Mouse (Mus musculus): ENCODE measurements around the gene 1810010H24Rik. TPM values are rescaled to one million over a fixed set of nuclear protein-coding genes. Genes with fewer than 3 reads are reported as not detected.
"Not testable (repeated sequence)": the region's sequence is repeated elsewhere in the genome, so short reads cannot be mapped to it uniquely, and the experiment has no call there.

1810010H24Rik gene
- polyA plus RNA-seq, 1 experiment from 2014 or later, result 4.5 TPM

DNA sequence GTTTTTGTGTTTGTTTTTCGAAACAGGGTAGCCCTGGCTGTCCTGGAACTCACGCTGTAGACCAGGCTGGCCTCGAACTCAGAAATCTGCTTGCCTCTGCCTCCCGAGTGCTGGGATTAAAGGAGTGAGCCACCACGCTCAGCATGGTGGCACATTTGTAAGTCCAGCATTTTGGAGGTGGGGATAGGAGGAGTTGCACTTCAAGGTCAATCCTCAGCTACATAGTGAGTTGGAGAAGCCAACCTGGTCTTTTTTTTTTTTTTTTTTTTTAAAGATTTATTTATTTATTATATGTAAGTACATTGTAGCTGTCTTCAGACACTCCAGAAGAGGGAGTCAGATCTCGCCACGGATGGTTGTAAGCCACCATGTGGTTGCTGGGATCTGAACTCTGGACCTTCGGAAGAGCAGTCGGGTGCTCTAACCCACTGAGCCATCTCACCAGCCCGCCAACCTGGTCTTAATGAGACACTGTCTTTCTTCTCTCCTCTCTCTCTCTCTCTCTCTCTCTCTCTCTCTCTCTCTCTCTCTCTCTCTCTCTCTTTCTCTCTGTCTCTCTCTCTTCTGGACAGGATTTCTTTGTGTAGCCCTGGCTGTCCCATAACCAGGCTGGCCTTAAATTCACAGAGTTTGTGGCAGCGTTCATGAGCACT, 9.8 kb upstream of the 1810010H24Rik start:
- H3K27me3 ChIP-seq; H3K4me2 ChIP-seq (replicated peaks); H3K27ac ChIP-seq; H3K36me3 ChIP-seq; H3K4me3 ChIP-seq; H3K9me3 ChIP-seq (replicated peaks); H3K9ac ChIP-seq; H3K4me1 ChIP-seq; ATAC-seq (ENCODE audit: low FRiP score): not testable (repeated sequence)
- WGBS, result 75% methylated on average over 11 of the region's 11 CpGs

GRCm38 (mm10) chr11:107016893-107017292, 8.6 kb upstream of the 1810010H24Rik start:
- 57% methylated on average over 1 of the region's 1 CpGs for WGBS
- Histone ChIP-seq H3K4me2 (replicated peaks) (no peak overlapping the region), H3K9ac (no peak overlapping the region)

GRCm38 (mm10) chr11:107017339-107017886, 8.1 kb upstream of the 1810010H24Rik start:
- Histone ChIP-seq H3K4me3 (no peak overlapping the region), H3K27ac (no peak overlapping the region), H3K9me3 (replicated peaks) (0 out of 2 replicates have a peak, but pooled peaks cover 3% of the 10 kb centered on the region), H3K9ac (no peak overlapping the region), H3K4me2 (replicated peaks) (no peak overlapping the region), H3K27me3 (no peaks in the 10 kb centered on the region), H3K4me1 (no peaks in the 10 kb centered on the region), H3K36me3 (no peaks in the 10 kb centered on the region)
- WGBS, result 58% methylated on average over 6 of the region's 6 CpGs
- no peak for ATAC-seq (ENCODE audit: low FRiP score)

More at GRCm38 (mm10) chr11:107016893-107017292, 8.6 kb upstream of the 1810010H24Rik start:
- Histone ChIP-seq H3K27me3 (no peaks in the 10 kb centered on the region), H3K36me3 (no peaks in the 10 kb centered on the region), H3K9me3 (replicated peaks) (0 out of 2 replicates have a peak, but pooled peaks cover 3% of the 10 kb centered on the region), H3K4me1 (peaks cover under 1% of the 10 kb centered on the region; the same call in 1 of the 2 replicates), H3K27ac (no peak overlapping the region), H3K4me3 (no peak overlapping the region)
- no peak for ATAC-seq (ENCODE audit: low FRiP score)

GRCm38 (mm10) chr11:107018606-107019005, 6.9 kb upstream of the 1810010H24Rik start:
- no peaks in the 10 kb centered on the region for H3K36me3 ChIP-seq
- H3K4me2 ChIP-seq (replicated peaks), result no peak overlapping the region
- no peaks in the 10 kb centered on the region for H3K27me3 ChIP-seq
- H3K4me1 ChIP-seq, result no peaks in the 10 kb centered on the region
- no peak for ATAC-seq (ENCODE audit: low FRiP score)
- no peak overlapping the region for H3K27ac ChIP-seq
- H3K4me3 ChIP-seq, result no peak overlapping the region
- H3K9ac ChIP-seq, result no peak overlapping the region
- 30% methylated on average over 8 of the region's 8 CpGs for WGBS
- 0 out of 2 replicates have a peak, but pooled peaks cover 3% of the 10 kb centered on the region for H3K9me3 ChIP-seq (replicated peaks)

GRCm38 (mm10) chr11:107019318-107019717, 6.2 kb upstream of the 1810010H24Rik start:
- ATAC-seq (ENCODE audit: low FRiP score), result no peak
- WGBS, result 48% methylated on average over 4 of the region's 4 CpGs
- H3K4me2 ChIP-seq (replicated peaks), result no peak overlapping the region

DNA sequence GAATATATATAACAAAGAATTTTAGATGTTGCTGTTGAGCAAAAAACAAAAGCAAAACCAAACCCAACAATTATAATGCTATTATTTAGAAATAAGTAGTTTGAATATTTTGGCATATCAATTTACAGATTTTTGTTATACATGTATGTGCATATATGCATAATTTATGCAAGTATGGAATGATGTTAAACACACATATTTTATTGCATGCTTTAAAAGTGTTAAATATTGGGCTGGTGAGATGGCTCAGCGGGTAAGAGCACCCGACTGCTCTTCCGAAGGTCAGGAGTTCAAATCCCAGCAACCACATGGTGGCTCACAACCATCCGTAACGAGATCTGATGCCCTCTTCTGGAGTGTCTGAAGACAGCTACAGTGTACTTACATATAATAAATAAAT, 5.8 kb upstream of the 1810010H24Rik start:
- not testable (repeated sequence) for ATAC-seq (ENCODE audit: low FRiP score)

More at GRCm38 (mm10) chr11:107019318-107019717, 6.2 kb upstream of the 1810010H24Rik start:
- H3K36me3 ChIP-seq, result no peaks in the 10 kb centered on the region
- no peaks in the 10 kb centered on the region for H3K9me3 ChIP-seq (replicated peaks)
- H3K9ac ChIP-seq, result no peak overlapping the region
- H3K27ac ChIP-seq, result no peak overlapping the region
- no peaks in the 10 kb centered on the region for H3K27me3 ChIP-seq
- H3K4me3 ChIP-seq, result no peak overlapping the region
- peaks cover 5% of the 10 kb centered on the region; the same call in 1 of the 2 replicates for H3K4me1 ChIP-seq

DNA sequence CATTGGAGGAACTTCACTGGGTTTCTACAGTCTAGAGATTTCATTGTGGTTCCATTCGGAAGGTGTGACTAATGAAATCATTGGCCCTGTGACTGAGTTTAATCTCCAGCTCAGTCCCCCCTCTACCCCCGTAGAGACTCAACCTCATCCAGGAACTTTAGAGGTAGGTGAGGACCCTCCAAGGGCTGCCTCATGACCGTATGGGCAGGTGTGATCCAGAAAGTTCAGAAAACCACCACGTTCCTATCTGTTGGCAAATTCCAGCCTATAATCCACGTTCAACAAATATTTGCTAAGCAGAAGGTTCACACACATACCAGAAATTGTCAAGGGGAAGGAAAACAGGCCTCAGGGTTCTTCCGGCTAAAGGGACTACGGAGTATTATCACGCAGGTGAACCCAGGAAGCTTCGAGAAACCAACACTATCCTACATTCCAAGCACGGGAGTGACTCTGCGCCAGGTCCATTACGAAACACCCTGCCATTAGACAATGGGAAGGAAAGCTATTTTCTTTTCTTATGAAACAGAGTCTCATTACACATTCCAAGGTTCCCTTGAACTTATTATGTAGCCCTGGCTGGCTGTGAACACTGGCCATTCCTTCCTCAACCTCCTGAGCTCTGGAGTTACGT, 3.3 kb upstream of the 1810010H24Rik start:
- no peak for ATAC-seq (ENCODE audit: low FRiP score)
- H3K27me3 ChIP-seq, result no peaks in the 10 kb centered on the region
- no peak overlapping the region for H3K4me2 ChIP-seq (replicated peaks)
- no peak overlapping the region for H3K27ac ChIP-seq
- no peak overlapping the region for H3K4me3 ChIP-seq
- no peaks in the 10 kb centered on the region for H3K9me3 ChIP-seq (replicated peaks)
- H3K9ac ChIP-seq, result no peak overlapping the region
- no peaks in the 10 kb centered on the region for H3K36me3 ChIP-seq
- 90% methylated on average over 13 of the region's 13 CpGs for WGBS
- peaks cover 32% of the 10 kb centered on the region for H3K4me1 ChIP-seq

More for the DNA sequence above, 5.8 kb upstream of the 1810010H24Rik start:
- not testable (repeated sequence) for H3K27ac ChIP-seq; H3K36me3 ChIP-seq; H3K27me3 ChIP-seq; H3K4me1 ChIP-seq; H3K9me3 ChIP-seq (replicated peaks); H3K4me2 ChIP-seq (replicated peaks); H3K9ac ChIP-seq; H3K4me3 ChIP-seq
- 88% methylated on average over 5 of the region's 5 CpGs for WGBS

DNA sequence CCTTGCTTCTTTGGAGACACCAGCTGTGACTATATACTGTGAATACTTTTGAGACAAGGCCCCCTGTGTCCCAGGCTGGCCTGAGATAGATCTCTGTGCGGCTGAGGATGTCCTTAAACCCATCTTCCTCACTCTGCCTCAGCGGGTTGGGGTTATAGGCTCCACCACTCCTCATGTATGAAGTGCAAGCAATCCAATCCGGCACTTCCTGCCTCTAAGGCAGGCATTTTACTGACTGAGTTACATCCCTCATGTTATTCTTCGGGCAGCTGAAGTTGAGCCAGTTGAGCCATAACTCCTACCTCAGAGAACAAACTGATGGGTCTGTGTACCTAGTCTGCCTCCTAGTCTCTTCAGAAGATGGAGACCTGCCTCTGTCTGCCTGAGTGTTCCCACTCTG, 1.1 kb upstream of the 1810010H24Rik start:
- 51% methylated on average over 4 of the region's 4 CpGs for WGBS
- Histone ChIP-seq H3K9me3 (replicated peaks) (no peaks in the 10 kb centered on the region), H3K36me3 (no peaks in the 10 kb centered on the region), H3K27ac (no peak overlapping the region), H3K4me3 (peak overlapping the region; percentile 43; the same call in 1 of the 2 replicates), H3K9ac (no peak overlapping the region), H3K4me2 (replicated peaks) (peak overlapping the region; percentile 69), H3K27me3 (no peaks in the 10 kb centered on the region), H3K4me1 (peaks cover 39% of the 10 kb centered on the region)
- no peak for ATAC-seq (ENCODE audit: low FRiP score)

DNA sequence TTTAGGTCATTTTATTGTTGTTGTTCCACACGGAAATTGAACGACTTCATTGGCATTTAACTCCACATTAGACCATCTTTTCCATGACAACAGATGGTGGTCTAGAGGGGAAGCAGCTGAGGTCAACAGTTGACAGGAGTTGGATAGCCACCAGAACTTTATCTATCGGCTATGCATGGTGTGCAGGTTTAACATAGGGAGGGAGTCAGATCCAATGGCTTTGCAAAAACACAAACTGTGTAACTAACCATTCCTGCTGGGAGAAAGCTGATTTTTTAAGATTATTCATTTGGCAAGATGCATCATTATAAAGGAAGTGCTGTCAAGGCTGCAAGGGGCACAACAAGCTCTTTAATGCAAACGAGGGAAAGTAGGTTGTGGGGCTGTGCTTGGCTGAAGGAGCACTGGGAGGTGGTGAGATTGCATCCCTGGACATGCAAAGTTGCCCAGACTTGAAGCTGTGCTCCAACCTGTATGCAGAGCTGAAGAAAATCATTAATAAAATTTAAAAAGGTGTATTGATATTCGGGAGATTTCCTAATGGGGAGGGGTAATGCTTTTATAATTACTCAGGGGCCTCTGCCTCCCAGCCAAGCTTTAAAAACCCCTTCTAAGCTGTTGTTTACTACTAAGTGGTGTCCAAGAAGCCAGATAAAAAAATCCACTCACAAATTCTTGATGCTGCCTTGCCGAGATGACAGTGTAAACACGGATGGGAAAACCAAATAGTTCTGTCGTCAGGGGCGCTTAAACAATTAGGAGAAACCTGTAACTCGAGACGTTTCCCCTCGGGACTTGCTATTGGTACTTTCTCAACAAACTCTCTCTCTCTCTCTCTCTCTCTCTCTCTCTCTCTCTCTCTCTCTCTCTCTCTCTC, 1.3 kb downstream of the 1810010H24Rik start:
- H3K9ac ChIP-seq, result no peak overlapping the region
- no peaks in the 10 kb centered on the region for H3K9me3 ChIP-seq (replicated peaks)
- H3K4me1 ChIP-seq, result peaks cover 42% of the 10 kb centered on the region
- no peaks in the 10 kb centered on the region for H3K27me3 ChIP-seq
- WGBS, result 8% methylated on average over 12 of the region's 12 CpGs
- no peaks in the 10 kb centered on the region for H3K36me3 ChIP-seq
- H3K4me3 ChIP-seq, result peak overlapping the region; percentile 63; the same call in 1 of the 2 replicates
- peak overlapping the region; percentile 69 for H3K4me2 ChIP-seq (replicated peaks)
- H3K27ac ChIP-seq, result no peak overlapping the region; the same call in 1 of the 2 replicates
- ATAC-seq (ENCODE audit: low FRiP score), result no peak

- Histone ChIP-seq H3K9ac (peak overlapping the region; percentile 69), H3K27me3 (no peaks in the 10 kb centered on the region), H3K36me3 (no peaks in the 10 kb centered on the region), H3K27ac (peak overlapping the region; percentile 76), H3K4me1 (peaks cover 42% of the 10 kb centered on the region), H3K4me2 (replicated peaks) (peak overlapping the region; percentile 69), H3K9me3 (replicated peaks) (no peaks in the 10 kb centered on the region), H3K4me3 (peak overlapping the region; percentile 63)
- 2% methylated on average over 99 of the region's 107 CpGs for WGBS
- ATAC-seq (ENCODE audit: low FRiP score), result peak; percentile 89
Measured at GRCm38 (mm10) chr11:107027431-107028274, 2.2 kb downstream of the 1810010H24Rik start.

DNA sequence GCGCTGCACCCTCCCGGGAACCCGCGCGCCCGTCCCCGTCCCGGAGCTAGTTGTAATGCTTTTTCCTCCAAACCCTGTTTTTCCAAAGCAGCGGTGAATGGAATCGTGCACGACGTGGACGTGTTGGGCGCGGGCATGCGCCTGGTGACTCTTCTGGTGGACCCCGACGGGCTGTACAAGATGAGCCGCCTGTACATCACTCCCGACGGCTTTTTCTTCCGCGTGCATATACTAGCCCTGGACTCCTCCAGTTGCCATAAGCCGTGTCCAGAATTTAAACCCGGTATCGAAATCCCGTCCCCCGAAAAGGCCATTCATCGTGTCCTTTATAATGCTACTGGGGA, 2.8 kb downstream of the 1810010H24Rik start:
- Histone ChIP-seq H3K9me3 (replicated peaks) (no peaks in the 10 kb centered on the region), H3K4me1 (peaks cover 42% of the 10 kb centered on the region), H3K4me2 (replicated peaks) (peak overlapping the region; percentile 69), H3K27ac (peak overlapping the region; percentile 76), H3K27me3 (no peaks in the 10 kb centered on the region), H3K36me3 (no peaks in the 10 kb centered on the region), H3K4me3 (peak overlapping the region; percentile 63), H3K9ac (peak overlapping the region; percentile 69)
- WGBS, result 5% methylated on average over 29 of the region's 29 CpGs
- peak; percentile 61 for ATAC-seq (ENCODE audit: low FRiP score)
